Mouse (Mus musculus) neural tube, embryonic 15.5 days (tissue): ENCODE results near the gene Ptchd1. TPM values are rescaled to one million over a fixed set of nuclear protein-coding genes. Genes with fewer than 3 reads are reported as not detected.

Experiments used
- ATAC-seq: fragments of 200-750 bp; cut with Nextera tagmentation; 2 replicates; pipeline ENCODE4 v1.8.0; 2017; ENCODE audit warnings: mild to moderate bottlenecking, moderate TSS enrichment, moderate library complexity; ENCODE audit not compliant: low FRiP score
- H3K27ac ChIP-seq: fragments of 300-500 bp; sonication (generic); replicated peaks from 2 replicates; pipeline ENCODE4 v1.5.1; 2015; ENCODE audit warnings: mild to moderate bottlenecking, inconsistent platforms
- H3K27me3 ChIP-seq: fragments of 300-500 bp; sonication (generic); replicated peaks from 2 replicates; pipeline ENCODE4 v1.6.1; 2015; ENCODE audit warnings: inconsistent platforms
- H3K36me3 ChIP-seq: fragments of 300-500 bp; sonication (generic); 2 replicates; pipeline ENCODE4 v1.6.1; 2015; ENCODE audit warnings: inconsistent platforms
- H3K4me1 ChIP-seq: fragments of 300-500 bp; sonication (generic); 2 replicates; pipeline ENCODE4 v1.6.1; 2015; ENCODE audit warnings: inconsistent platforms
- H3K4me2 ChIP-seq: fragments of 300-500 bp; sonication (generic); 2 replicates; pipeline ENCODE4 v1.6.1; 2015; ENCODE audit warnings: inconsistent platforms, mild to moderate bottlenecking, moderate library complexity
- H3K4me3 ChIP-seq: fragments of 300-500 bp; sonication (generic); replicated peaks from 2 replicates; pipeline ENCODE4 v1.5.1; 2015; ENCODE audit warnings: mild to moderate bottlenecking, inconsistent platforms
- H3K9ac ChIP-seq: fragments of 300-500 bp; sonication (generic); replicated peaks from 2 replicates; pipeline ENCODE4 v1.6.1; 2015; ENCODE audit warnings: mild to moderate bottlenecking, inconsistent platforms
- H3K9me3 ChIP-seq: fragments of 300-500 bp; sonication (generic); replicated peaks from 2 replicates; pipeline ENCODE4 v1.6.1; 2016; ENCODE audit warnings: inconsistent platforms
- WGBS: fragments of 180-500 bp; shearing (Covaris S2); methylation state at CpG from one replicate; pipeline ENCODE4 v1.1.7; 2015; ENCODE audit warnings: mixed read lengths; 5-methylcytosine and 5-hydroxymethylcytosine counted together
- polyA plus RNA-seq: library from polyadenylated mRNA; unstranded; fragments of >200 nt; fragmentation: Nextera tagmentation; extraction: Ambion mirVana; gene quantifications from 2 replicates; pipeline ENCODE4 v1.2.1, GENCODE M21; 2015

Ptchd1 gene
- 11.8 and 14.4 TPM in 2 replicates for polyA plus RNA-seq

DNA sequence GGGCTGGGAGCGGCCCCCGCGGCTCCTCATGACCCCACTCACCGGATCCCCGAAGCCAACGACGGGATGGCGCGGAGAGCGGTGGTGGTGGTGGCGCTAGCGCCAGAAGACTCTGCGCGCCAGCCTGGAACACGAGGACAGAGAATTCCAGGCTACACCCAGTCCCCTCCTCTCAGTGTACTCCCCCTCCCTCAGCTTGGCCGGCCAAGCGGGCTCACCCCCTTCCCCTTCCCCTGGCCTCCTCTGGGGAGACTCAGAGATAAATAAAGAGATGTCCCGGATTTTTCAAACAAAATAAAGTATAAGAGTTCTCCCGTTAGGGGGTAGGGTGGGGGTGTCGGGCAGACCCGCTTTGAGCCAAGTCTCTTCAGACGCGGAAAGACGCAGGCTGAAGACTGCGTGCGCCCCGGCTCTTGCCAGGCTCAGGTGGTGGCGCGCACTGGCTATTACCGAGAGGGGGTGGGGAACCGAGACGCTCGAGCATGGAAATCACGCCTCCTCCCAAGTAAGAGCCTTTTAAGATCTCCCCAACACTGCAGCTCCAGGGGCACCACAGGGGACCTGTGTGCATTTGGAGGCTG lies at the start of gene Ptchd1:
Ptchd1 (minus strand) TSS at position 114 of the 581 bp plus-strand sequence.
- Histone ChIP-seq H3K4me2 (peak within 1 kb of the TSS; percentile 70), H3K36me3 (no peaks in the 10 kb centered on the region), H3K27ac (peak within 1 kb of the TSS; percentile 76), H3K4me3 (peak within 1 kb of the TSS; percentile 55), H3K9me3 (no peaks in the 10 kb centered on the region), H3K9ac (peak within 1 kb of the TSS; percentile 50), H3K27me3 (no peaks in the 10 kb centered on the region), H3K4me1 (no peaks in the 10 kb centered on the region)
- peak; percentile 85 for ATAC-seq
- 26% methylated on average over 21 of the region's 34 CpGs for WGBS

- no peak overlapping the region for H3K4me2 ChIP-seq
- 69% methylated on average over 1 of the region's 1 CpGs for WGBS
- H3K36me3 ChIP-seq = no peaks in the 10 kb centered on the region
- no peaks in the 10 kb centered on the region for H3K4me1 ChIP-seq
- no peak for ATAC-seq
- H3K4me3 ChIP-seq = no peak overlapping the region
- no peak overlapping the region for H3K27ac ChIP-seq
- H3K9me3 ChIP-seq = no peaks in the 10 kb centered on the region
- no peaks in the 10 kb centered on the region for H3K27me3 ChIP-seq
- no peak overlapping the region for H3K9ac ChIP-seq
Observed at GRCm38 (mm10) chrX:155657971-155658370, 34.4 kb upstream of the Ptchd1 start.

DNA sequence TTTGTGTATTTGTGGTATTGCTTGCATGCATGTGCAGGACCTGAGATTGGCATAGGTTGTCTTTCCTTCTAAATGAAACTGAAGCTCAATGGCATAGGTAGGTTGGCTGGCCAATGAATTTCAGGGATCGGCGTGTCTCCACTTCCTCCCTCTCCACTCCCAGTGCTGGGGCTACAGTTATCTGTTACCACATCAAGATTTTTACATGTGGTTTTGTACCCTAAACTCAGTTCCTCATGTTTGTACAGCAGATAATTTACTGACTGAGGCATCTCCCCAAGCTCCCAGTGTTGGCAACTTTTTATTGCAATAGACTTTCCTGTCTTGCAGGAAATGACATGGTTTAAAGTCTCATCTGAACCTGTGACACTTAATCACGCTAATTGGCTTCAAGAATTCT lies 22.4 kb upstream of the Ptchd1 start:
- H3K4me3 ChIP-seq = no peak overlapping the region
- no peak overlapping the region for H3K9ac ChIP-seq
- no peaks in the 10 kb centered on the region for H3K9me3 ChIP-seq
- no peak for ATAC-seq
- WGBS = 83% methylated on average over 3 of the region's 3 CpGs
- no peaks in the 10 kb centered on the region for H3K4me1 ChIP-seq
- H3K27me3 ChIP-seq = no peaks in the 10 kb centered on the region
- no peak overlapping the region for H3K4me2 ChIP-seq
- no peak overlapping the region for H3K27ac ChIP-seq
- H3K36me3 ChIP-seq = no peaks in the 10 kb centered on the region

DNA sequence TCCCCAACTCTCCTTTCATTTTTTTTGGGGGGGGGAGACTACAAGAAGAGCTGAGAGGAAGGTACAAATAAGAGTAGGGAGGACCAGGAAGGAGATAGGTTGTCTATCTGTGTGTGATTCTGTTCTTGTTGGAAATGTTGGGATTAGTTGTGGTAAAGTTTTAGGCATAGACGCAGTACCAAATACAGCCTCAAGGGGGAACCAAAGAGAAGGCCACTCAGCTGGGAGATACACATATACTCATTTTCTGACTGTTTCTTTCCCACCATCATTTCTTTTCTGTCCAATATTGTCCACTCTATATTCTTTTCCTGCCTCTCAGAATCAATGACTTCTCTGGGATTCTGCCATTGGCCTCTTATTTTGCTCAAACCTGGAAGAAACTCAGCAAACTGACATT lies 20.4 kb upstream of the Ptchd1 start:
- H3K27me3 ChIP-seq = no peaks in the 10 kb centered on the region
- no peak for ATAC-seq
- no peaks in the 10 kb centered on the region for H3K36me3 ChIP-seq
- H3K4me1 ChIP-seq = no peaks in the 10 kb centered on the region
- no peak overlapping the region for H3K4me2 ChIP-seq
- H3K9me3 ChIP-seq = no peaks in the 10 kb centered on the region
- H3K4me3 ChIP-seq = no peak overlapping the region
- H3K9ac ChIP-seq = no peak overlapping the region
- no peak overlapping the region for H3K27ac ChIP-seq
- 15% methylated on average over 1 of the region's 1 CpGs for WGBS

GRCm38 (mm10) chrX:155625671-155626196 lies 2.1 kb upstream of the Ptchd1 start:
- WGBS = 11% methylated on average over 13 of the region's 13 CpGs
- H3K4me1 ChIP-seq = no peaks in the 10 kb centered on the region
- no peaks in the 10 kb centered on the region for H3K27me3 ChIP-seq
- no peak overlapping the region for H3K27ac ChIP-seq
- H3K9ac ChIP-seq = no peak overlapping the region
- peak overlapping the region; percentile 20; the same call in 1 of the 2 replicates for H3K4me3 ChIP-seq
- ATAC-seq = no peak
- no peaks in the 10 kb centered on the region for H3K36me3 ChIP-seq
- H3K4me2 ChIP-seq = peak overlapping the region; percentile 70
- no peaks in the 10 kb centered on the region for H3K9me3 ChIP-seq

- Histone ChIP-seq H3K9ac (0 out of 2 replicates have a peak overlapping the region, but pooled peaks have one; percentile 32), H3K27ac (0 out of 2 replicates have a peak overlapping the region, but pooled peaks have one; percentile 58), H3K4me2 (peak overlapping the region; percentile 70), H3K4me3 (peak overlapping the region; percentile 55), H3K36me3 (no peaks in the 10 kb centered on the region), H3K9me3 (no peaks in the 10 kb centered on the region), H3K4me1 (no peaks in the 10 kb centered on the region), H3K27me3 (no peaks in the 10 kb centered on the region)
- 25% methylated on average over 14 of the region's 15 CpGs for WGBS
- ATAC-seq = peak; percentile 8; the same call in 1 of the 2 replicates
Observed at GRCm38 (mm10) chrX:155624895-155625294, 1.3 kb upstream of the Ptchd1 start.

DNA sequence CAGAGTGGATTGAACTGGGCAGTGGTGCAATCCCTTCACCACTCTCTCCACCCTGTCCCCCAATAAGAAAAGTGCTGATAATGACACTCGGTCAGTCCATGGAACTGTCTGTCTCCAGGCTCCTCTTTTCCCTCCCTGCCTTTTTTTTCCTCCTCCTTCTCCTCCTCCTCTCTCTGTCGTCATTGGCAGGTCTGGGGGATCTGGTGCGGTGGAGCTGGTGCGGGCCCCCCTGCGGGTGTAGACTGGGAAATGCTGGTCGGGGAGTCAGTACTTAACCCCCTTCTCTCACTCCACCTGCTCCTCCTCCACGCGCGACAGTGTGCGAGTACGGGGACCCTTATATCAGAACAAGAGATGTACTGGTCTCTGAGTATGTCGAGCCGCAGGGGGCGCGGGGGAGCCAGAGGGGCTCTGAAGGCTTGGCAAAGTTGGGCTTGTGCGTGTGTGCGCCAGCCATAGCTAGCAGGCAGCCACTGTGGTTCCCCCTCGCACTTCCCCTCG lies 777 bp upstream of the Ptchd1 start, which contains the start of gene Gm15155:
Gm15155 (plus strand) TSS at position 401 of the 501 bp plus-strand sequence.
- H3K4me2 ChIP-seq = peak within 1 kb of the TSS; percentile 70
- peak within 1 kb of the TSS; percentile 50 for H3K9ac ChIP-seq
- 37% methylated on average over 19 of the region's 19 CpGs for WGBS
- no peaks in the 10 kb centered on the region for H3K4me1 ChIP-seq
- H3K9me3 ChIP-seq = no peaks in the 10 kb centered on the region
- H3K27me3 ChIP-seq = no peaks in the 10 kb centered on the region
- H3K27ac ChIP-seq = peak within 1 kb of the TSS; percentile 76
- ATAC-seq = peak; percentile 53
- peak within 1 kb of the TSS; percentile 55 for H3K4me3 ChIP-seq
- H3K36me3 ChIP-seq = no peaks in the 10 kb centered on the region

DNA sequence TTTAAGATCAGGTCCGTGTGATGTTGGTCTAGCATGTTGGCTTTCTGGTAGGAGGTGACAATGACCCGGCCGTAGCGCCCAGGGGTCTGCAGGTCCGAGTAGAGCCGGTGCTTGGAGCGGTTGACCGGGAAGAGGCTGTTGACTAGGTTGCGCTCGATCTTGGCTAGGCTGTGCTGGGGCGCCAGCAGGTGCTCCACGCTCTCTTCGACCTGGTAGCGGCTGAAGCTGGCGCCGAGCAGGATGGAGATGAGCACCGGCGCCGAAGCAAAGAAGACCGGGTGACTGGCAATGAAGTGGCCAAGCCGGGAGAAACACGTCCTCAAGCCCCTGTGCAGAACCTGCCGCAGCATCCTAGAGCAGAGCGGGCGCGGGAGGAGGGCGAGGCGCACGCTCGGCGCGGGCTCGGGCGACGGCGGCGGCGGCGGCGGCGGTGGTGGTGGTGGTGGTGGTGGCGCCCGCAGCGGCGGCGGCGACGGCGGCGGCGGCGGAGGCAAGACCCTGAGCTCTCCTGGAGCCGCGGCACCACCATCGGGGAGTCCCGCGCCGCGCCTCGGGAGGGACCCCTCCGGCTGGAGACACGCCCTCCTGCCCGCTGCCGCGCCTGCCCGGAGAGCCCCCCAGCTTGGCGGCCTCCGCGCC lies 534 bp downstream of the Ptchd1 start:
- H3K36me3 ChIP-seq = no peaks in the 10 kb centered on the region
- H3K9me3 ChIP-seq = no peaks in the 10 kb centered on the region
- H3K27me3 ChIP-seq = no peaks in the 10 kb centered on the region
- ATAC-seq = peak; percentile 82
- 20% methylated on average over 22 of the region's 69 CpGs for WGBS
- H3K4me3 ChIP-seq = peak overlapping the region; percentile 55
- peak overlapping the region; percentile 50 for H3K9ac ChIP-seq
- peak overlapping the region; percentile 76 for H3K27ac ChIP-seq
- no peaks in the 10 kb centered on the region for H3K4me1 ChIP-seq
- H3K4me2 ChIP-seq = peak overlapping the region; percentile 70

DNA sequence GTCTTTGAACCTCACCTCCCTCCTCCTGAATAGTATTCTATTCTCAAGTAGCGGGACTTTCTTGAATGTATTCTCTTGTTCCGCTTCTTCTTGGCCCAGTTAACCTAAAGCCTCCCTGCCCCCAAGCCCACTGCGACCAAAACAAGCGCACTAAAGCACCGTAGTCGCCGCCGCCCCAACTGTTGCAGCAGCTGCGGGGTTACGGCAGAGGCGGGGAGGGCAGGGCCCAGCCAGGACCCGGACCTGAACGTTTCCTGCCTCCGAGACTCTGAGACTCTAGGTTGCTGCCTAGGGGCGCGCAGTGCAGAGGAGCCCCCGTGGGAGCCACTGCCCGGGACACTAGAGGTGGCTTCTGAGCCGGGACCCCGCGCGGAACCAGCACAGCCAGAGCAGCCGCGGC lies 1.1 kb downstream of the Ptchd1 start:
- Histone ChIP-seq H3K27me3 (no peaks in the 10 kb centered on the region), H3K36me3 (no peaks in the 10 kb centered on the region), H3K27ac (peak overlapping the region; percentile 76), H3K4me1 (no peaks in the 10 kb centered on the region), H3K9me3 (no peaks in the 10 kb centered on the region), H3K9ac (peak overlapping the region; percentile 50), H3K4me2 (peak overlapping the region; percentile 70), H3K4me3 (peak overlapping the region; percentile 55)
- peak; percentile 25 for ATAC-seq
- WGBS = 7% methylated on average over 24 of the region's 24 CpGs

DNA sequence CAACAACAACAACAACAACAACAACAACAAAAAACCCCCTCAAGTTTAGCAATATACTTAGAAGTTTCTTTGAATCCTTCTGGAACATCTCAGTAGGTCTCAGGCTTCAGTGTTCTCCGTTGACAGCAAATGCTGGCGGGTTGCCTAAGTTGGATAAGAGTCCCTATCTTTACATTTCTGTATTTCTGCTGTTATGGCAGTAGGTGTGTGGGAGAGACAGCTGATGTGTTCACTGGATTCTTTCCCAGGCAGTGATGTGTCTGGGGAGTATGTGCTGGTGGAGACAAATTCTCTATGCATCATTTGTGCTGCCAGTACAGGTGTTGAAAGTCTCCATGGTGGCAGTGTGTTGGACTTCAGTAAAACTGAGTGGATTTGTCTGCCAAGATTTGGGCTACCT lies 22.4 kb downstream of the Ptchd1 start:
- no peak overlapping the region for H3K4me2 ChIP-seq
- no peak overlapping the region for H3K4me3 ChIP-seq
- H3K9ac ChIP-seq = no peak overlapping the region
- no peaks in the 10 kb centered on the region for H3K4me1 ChIP-seq
- 90% methylated on average over 2 of the region's 2 CpGs for WGBS
- H3K27me3 ChIP-seq = no peaks in the 10 kb centered on the region
- no peaks in the 10 kb centered on the region for H3K9me3 ChIP-seq
- no peaks in the 10 kb centered on the region for H3K36me3 ChIP-seq
- ATAC-seq = no peak
- no peak overlapping the region for H3K27ac ChIP-seq

DNA sequence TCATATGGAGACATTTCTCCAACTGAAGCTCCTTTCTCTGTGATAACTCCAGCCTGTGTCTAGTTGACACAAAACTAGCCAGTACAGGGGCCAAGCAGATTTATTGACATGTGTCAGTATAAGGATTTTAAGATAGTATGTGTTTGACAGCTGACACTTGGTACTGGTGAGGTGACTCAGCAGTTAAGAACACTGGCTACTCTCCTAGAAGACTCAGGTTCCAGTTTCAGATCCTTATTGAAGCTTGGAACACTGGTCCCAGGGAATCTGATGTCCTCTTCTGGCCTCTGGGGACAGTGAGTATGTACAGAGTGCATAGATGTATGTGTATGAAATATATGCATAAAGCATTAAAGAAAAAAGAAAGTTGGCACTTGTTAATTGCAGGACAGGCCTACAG lies 27.2 kb downstream of the Ptchd1 start:
- Histone ChIP-seq H3K9ac (no peak overlapping the region), H3K4me1 (no peaks in the 10 kb centered on the region), H3K27me3 (no peaks in the 10 kb centered on the region), H3K9me3 (no peaks in the 10 kb centered on the region), H3K27ac (no peak overlapping the region), H3K4me2 (no peak overlapping the region), H3K36me3 (no peaks in the 10 kb centered on the region), H3K4me3 (no peak overlapping the region)
- no peak for ATAC-seq

- Histone ChIP-seq H3K27me3 (no peaks in the 10 kb centered on the region), H3K36me3 (no peaks in the 10 kb centered on the region), H3K27ac (no peak overlapping the region), H3K4me3 (no peak overlapping the region), H3K4me2 (no peak overlapping the region), H3K9me3 (no peaks in the 10 kb centered on the region), H3K9ac (no peak overlapping the region), H3K4me1 (no peaks in the 10 kb centered on the region)
- no peak for ATAC-seq
- 53% methylated on average over 1 of the region's 1 CpGs for WGBS
Observed at GRCm38 (mm10) chrX:155594685-155595084, 28.9 kb downstream of the Ptchd1 start.
